Mouse (Mus musculus) CH12F3 (cell line): ENCODE measurements around the gene Tle6.

Experiments
- in situ Hi-C: fragments of 300-500 bp; cut with MboI; formaldehyde crosslinking; loops from 2 replicates; pipeline ENCODE4 v1.14.3; 2020; ENCODE audit warnings: low sequenced_read_pairs

Gene Tle6

DNA sequence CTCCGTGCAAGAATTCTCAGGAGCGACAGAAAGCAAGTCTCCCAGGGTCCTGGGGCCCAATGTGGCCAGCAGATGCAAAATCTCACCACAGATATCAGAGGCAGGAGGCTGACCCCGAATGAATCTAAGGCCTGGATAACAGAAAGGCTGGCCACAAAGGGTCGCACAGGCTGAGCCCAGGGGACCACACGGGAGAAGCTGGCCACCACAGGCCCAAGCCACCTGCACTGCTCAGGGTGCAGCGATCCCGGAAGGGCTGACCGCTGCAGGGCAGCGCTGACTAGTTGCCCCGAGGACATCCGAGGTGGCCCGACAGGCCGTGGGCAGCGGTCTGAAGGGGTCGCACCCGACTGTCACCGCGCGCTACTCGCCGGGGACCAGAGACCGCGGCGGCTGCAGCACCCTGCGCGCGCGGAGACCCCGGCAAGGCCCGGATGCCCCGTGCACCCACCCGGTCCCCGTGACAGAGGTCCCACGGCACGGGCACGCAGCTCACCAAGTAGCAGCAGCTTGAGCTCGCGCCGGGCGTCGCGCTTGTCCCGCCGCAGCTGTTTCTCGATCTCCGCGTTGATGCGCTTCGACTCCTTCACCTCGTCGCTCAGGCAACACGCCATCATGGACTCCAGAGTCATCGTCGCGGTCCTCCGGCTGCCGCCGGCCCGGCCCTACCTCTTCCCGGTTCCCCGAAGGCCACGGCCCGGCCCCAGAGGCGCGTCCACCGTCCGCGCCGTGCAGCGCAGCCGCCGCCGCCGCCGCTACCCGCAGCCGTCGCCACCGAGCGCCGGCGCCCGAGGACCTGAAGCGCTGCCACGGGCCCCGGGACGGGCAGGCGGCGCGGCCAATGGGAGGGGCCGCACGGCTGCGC, 56.3 kb downstream of the Tle6 start:
- in situ Hi-C loops = no loop called here

- in situ Hi-C loops = no loop called here
These were observed 57.2 kb downstream of the Tle6 start for GRCm38 (mm10) chr10:81543633-81544032.

GRCm38 (mm10) chr10:81542727-81543460, 58.0 kb downstream of the Tle6 start:
- in situ Hi-C loops = no loop called here

DNA sequence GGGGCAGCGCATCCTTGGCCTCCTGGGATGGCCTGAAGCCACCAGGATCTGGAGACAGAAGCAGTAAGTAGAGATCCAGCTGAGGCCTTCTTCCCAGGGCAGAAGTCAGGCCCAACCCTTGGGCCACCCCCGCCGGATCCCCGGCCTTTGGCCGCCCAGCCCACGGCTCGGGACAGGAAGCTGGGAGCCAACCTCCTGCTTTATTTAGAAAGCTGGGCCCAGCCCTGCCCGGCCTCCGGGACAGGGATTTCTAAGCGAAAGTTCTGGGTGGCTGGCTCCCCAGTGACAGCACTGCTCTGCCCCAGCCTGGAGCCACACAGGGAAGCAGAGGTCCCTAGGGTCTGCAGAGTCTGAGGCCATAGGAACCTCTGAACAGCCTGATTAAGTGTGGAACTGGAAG, 59.1 kb downstream of the Tle6 start:
- in situ Hi-C loops = no loop called here

- in situ Hi-C loops = no loop called here
These were observed 59.5 kb downstream of the Tle6 start for GRCm38 (mm10) chr10:81541363-81541762.
